Mouse (Mus musculus) neural tube, embryonic 15.5 days (tissue): ENCODE measurements around the gene Nme9. TPM values are rescaled to one million over a fixed set of nuclear protein-coding genes. Genes with fewer than 3 reads are reported as not detected.
A peak's percentile ranks its signal among the peaks of the same experiment; 100 is the strongest.

Experiments
- ATAC-seq: fragments of 200-750 bp; cut with Nextera tagmentation; 2 replicates; pipeline ENCODE4 v1.8.0; 2017; ENCODE audit warnings: mild to moderate bottlenecking, moderate TSS enrichment, moderate library complexity; ENCODE audit not compliant: low FRiP score
- H3K27ac ChIP-seq: fragments of 300-500 bp; sonication (generic); replicated peaks from 2 replicates; pipeline ENCODE4 v1.5.1; 2015; ENCODE audit warnings: mild to moderate bottlenecking, inconsistent platforms
- H3K27me3 ChIP-seq: fragments of 300-500 bp; sonication (generic); replicated peaks from 2 replicates; pipeline ENCODE4 v1.6.1; 2015; ENCODE audit warnings: inconsistent platforms
- H3K36me3 ChIP-seq: fragments of 300-500 bp; sonication (generic); 2 replicates; pipeline ENCODE4 v1.6.1; 2015; ENCODE audit warnings: inconsistent platforms
- H3K4me1 ChIP-seq: fragments of 300-500 bp; sonication (generic); 2 replicates; pipeline ENCODE4 v1.6.1; 2015; ENCODE audit warnings: inconsistent platforms
- H3K4me2 ChIP-seq: fragments of 300-500 bp; sonication (generic); 2 replicates; pipeline ENCODE4 v1.6.1; 2015; ENCODE audit warnings: inconsistent platforms, mild to moderate bottlenecking, moderate library complexity
- H3K4me3 ChIP-seq: fragments of 300-500 bp; sonication (generic); replicated peaks from 2 replicates; pipeline ENCODE4 v1.5.1; 2015; ENCODE audit warnings: mild to moderate bottlenecking, inconsistent platforms
- H3K9ac ChIP-seq: fragments of 300-500 bp; sonication (generic); replicated peaks from 2 replicates; pipeline ENCODE4 v1.6.1; 2015; ENCODE audit warnings: mild to moderate bottlenecking, inconsistent platforms
- H3K9me3 ChIP-seq: fragments of 300-500 bp; sonication (generic); replicated peaks from 2 replicates; pipeline ENCODE4 v1.6.1; 2016; ENCODE audit warnings: inconsistent platforms
- WGBS: fragments of 180-500 bp; shearing (Covaris S2); methylation state at CpG from one replicate; pipeline ENCODE4 v1.1.7; 2015; ENCODE audit warnings: mixed read lengths; 5-methylcytosine and 5-hydroxymethylcytosine counted together
- polyA plus RNA-seq: library from polyadenylated mRNA; unstranded; fragments of >200 nt; fragmentation: Nextera tagmentation; extraction: Ambion mirVana; gene quantifications from 2 replicates; pipeline ENCODE4 v1.2.1, GENCODE M21; 2015

Gene Nme9
- polyA plus RNA-seq = 0.13 and 0.29 TPM in 2 replicates

GRCm38 (mm10) chr9:99451161-99451560, at the start of gene Nme9:
Gene Nme9, plus strand, starts transcription at chr9:99451475.
- H3K9ac ChIP-seq = no peak within 1 kb of the TSS
- H3K27me3 ChIP-seq = peaks cover 5% of the 10 kb centered on the region
- 9% methylated on average over 14 of the region's 14 CpGs for WGBS

DNA sequence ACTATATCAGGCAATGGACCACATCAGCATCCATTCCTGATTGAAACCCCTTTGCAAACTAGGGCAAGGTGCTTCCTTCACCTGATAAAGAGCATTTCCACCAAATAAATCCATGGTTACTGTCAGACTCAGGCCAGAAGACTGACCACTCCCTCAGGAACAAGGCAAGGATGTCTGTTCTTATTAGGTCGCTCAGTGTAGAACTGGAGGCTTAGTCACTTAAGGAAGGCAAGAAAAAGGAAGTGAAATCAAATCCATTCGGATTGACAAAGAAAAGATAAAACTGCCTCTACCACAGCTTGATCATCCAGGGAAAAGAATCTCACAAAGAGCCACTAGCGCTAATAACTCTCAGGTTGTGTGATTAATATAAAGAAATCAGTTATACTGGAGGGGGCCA, 42.0 kb upstream of the Nme9 start:
- Histone ChIP-seq H3K9me3 (no peaks in the 10 kb centered on the region), H3K27me3 (no peaks in the 10 kb centered on the region), H3K4me3 (no peak overlapping the region), H3K36me3 (no peaks in the 10 kb centered on the region), H3K9ac (no peak overlapping the region), H3K4me1 (0 out of 2 replicates have a peak, but pooled peaks cover 4% of the 10 kb centered on the region), H3K27ac (no peak overlapping the region), H3K4me2 (no peak overlapping the region)
- no peak for ATAC-seq
- 78% methylated on average over 3 of the region's 3 CpGs for WGBS

More at GRCm38 (mm10) chr9:99451161-99451560, at the start of gene Nme9:
- no peak within 1 kb of the TSS for H3K27ac ChIP-seq
- no peaks in the 10 kb centered on the region for H3K36me3 ChIP-seq
- peak within 1 kb of the TSS; percentile 37 for H3K4me2 ChIP-seq
- H3K4me3 ChIP-seq = no peak within 1 kb of the TSS
- ATAC-seq = peak; percentile 75; the same call in 1 of the 2 replicates
- H3K9me3 ChIP-seq = no peaks in the 10 kb centered on the region
- H3K4me1 ChIP-seq = no peaks in the 10 kb centered on the region

GRCm38 (mm10) chr9:99411093-99411492, 40.2 kb upstream of the Nme9 start:
- H3K4me1 ChIP-seq = 0 out of 2 replicates have a peak, but pooled peaks cover 13% of the 10 kb centered on the region
- no peak overlapping the region for H3K27ac ChIP-seq
- H3K36me3 ChIP-seq = no peaks in the 10 kb centered on the region
- H3K4me2 ChIP-seq = no peak overlapping the region
- no peaks in the 10 kb centered on the region for H3K27me3 ChIP-seq
- WGBS = 88% methylated on average over 5 of the region's 5 CpGs
- ATAC-seq = no peak
- H3K9me3 ChIP-seq = no peaks in the 10 kb centered on the region
- H3K4me3 ChIP-seq = no peak overlapping the region
- no peak overlapping the region for H3K9ac ChIP-seq

DNA sequence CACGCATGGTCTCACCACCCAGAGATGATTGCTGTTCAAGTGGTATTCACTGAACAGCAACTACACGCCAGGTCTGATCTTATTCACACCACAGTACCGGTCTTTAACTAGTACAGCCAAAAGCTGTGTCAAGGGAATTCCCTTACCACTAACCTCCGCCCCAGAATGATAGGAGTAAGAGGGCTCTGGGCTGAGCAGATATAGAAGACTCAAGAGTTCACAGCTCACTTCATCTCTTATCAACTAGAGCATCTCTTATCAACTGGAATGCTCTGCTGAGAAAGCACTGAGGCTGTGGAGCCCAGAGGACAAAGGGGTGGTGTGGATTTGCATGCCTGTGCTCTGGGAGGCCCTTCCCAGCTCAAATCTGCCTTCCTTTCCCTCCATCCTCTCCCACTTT, 39.5 kb upstream of the Nme9 start:
- Histone ChIP-seq H3K4me2 (no peak overlapping the region), H3K4me1 (peaks cover 19% of the 10 kb centered on the region; the same call in 1 of the 2 replicates), H3K27me3 (no peaks in the 10 kb centered on the region), H3K4me3 (no peak overlapping the region), H3K36me3 (no peaks in the 10 kb centered on the region), H3K9ac (no peak overlapping the region), H3K9me3 (no peaks in the 10 kb centered on the region), H3K27ac (no peak overlapping the region)
- 92% methylated on average over 4 of the region's 4 CpGs for WGBS
- no peak for ATAC-seq

GRCm38 (mm10) chr9:99416809-99417208, 34.5 kb upstream of the Nme9 start:
- Histone ChIP-seq H3K4me1 (peaks cover 53% of the 10 kb centered on the region), H3K27me3 (no peaks in the 10 kb centered on the region), H3K4me3 (no peak overlapping the region), H3K27ac (peak overlapping the region; percentile 76), H3K36me3 (no peaks in the 10 kb centered on the region), H3K9ac (no peak overlapping the region), H3K9me3 (no peaks in the 10 kb centered on the region), H3K4me2 (no peak overlapping the region)
- no peak for ATAC-seq
- 90% methylated on average over 3 of the region's 3 CpGs for WGBS

DNA sequence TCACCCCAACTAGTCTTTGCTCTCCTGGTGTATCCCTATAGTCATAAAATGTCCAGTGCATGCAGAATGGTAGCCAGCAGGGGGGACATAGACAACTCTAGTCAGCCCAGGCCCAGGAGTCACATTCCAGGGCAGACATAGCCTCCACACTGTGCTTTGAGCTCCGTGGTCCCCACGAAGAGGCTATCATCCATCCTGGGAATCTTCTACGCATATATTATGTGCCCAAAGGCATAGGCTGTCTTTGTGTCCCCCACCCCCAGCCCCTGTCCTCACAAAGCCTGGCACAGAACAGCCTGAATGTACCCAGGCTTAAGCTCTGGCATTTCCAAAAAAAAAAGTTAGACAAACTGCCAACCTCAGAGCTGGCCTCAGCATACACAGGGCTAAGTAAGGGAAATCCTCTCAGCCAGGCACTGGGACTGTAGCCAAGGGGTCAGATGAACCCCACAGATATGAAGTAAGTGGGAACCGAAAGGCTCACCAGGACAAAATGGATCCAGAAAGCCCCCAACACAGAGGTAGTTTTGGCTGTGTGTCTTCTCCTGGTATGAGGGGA, 33.9 kb upstream of the Nme9 start:
- Histone ChIP-seq H3K36me3 (no peaks in the 10 kb centered on the region), H3K4me2 (no peak overlapping the region), H3K9me3 (no peaks in the 10 kb centered on the region), H3K4me3 (no peak overlapping the region), H3K9ac (no peak overlapping the region), H3K4me1 (peaks cover 55% of the 10 kb centered on the region), H3K27me3 (no peaks in the 10 kb centered on the region), H3K27ac (peak overlapping the region; percentile 76)
- 54% methylated on average over 4 of the region's 4 CpGs for WGBS
- peak; percentile 66 for ATAC-seq

GRCm38 (mm10) chr9:99418377-99418776, 32.9 kb upstream of the Nme9 start:
- ATAC-seq = peak; percentile 69
- no peak overlapping the region for H3K4me2 ChIP-seq
- H3K27me3 ChIP-seq = no peaks in the 10 kb centered on the region

GRCm38 (mm10) chr9:99419951-99420701, 31.1 kb upstream of the Nme9 start:
- no peaks in the 10 kb centered on the region for H3K36me3 ChIP-seq
- no peak overlapping the region for H3K4me2 ChIP-seq
- no peak for ATAC-seq
- no peak overlapping the region for H3K9ac ChIP-seq
- H3K27ac ChIP-seq = no peak overlapping the region
- H3K27me3 ChIP-seq = no peaks in the 10 kb centered on the region
- H3K4me1 ChIP-seq = peaks cover 65% of the 10 kb centered on the region
- WGBS = 70% methylated on average over 8 of the region's 8 CpGs
- H3K9me3 ChIP-seq = no peaks in the 10 kb centered on the region
- no peak overlapping the region for H3K4me3 ChIP-seq

More at GRCm38 (mm10) chr9:99418377-99418776, 32.9 kb upstream of the Nme9 start:
- peaks cover 58% of the 10 kb centered on the region for H3K4me1 ChIP-seq
- no peak overlapping the region for H3K9ac ChIP-seq
- no peaks in the 10 kb centered on the region for H3K9me3 ChIP-seq
- H3K36me3 ChIP-seq = no peaks in the 10 kb centered on the region
- H3K4me3 ChIP-seq = no peak overlapping the region
- H3K27ac ChIP-seq = peak overlapping the region; percentile 76
- 35% methylated on average over 5 of the region's 5 CpGs for WGBS

DNA sequence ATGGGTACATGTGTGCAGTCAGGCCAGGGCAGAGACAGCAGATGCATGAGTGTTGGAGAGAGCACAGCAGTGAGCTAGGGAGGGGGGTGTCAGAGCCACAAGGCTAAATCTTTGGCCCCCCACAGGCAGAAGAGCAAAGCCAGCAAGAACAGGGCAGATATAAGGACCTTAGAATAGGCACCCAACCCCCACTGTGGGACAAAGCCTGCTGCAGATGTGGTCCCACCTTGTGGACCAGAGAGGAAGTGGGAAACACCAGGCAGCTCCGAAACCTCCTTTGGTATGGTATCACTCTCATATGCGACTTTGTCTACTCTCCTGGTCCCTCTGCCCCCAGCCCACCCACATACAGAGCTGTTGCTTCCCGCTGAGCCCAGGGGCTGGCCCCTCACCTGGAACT, 29.4 kb upstream of the Nme9 start:
- Histone ChIP-seq H3K4me2 (no peak overlapping the region), H3K4me3 (no peak overlapping the region), H3K36me3 (no peaks in the 10 kb centered on the region), H3K9me3 (no peaks in the 10 kb centered on the region), H3K9ac (no peak overlapping the region), H3K27me3 (no peaks in the 10 kb centered on the region), H3K27ac (no peak overlapping the region), H3K4me1 (peaks cover 59% of the 10 kb centered on the region)
- no peak for ATAC-seq
- 82% methylated on average over 3 of the region's 3 CpGs for WGBS

- H3K27me3 ChIP-seq = no peaks in the 10 kb centered on the region
- no peaks in the 10 kb centered on the region for H3K9me3 ChIP-seq
- no peak overlapping the region for H3K27ac ChIP-seq
- 76% methylated on average over 9 of the region's 9 CpGs for WGBS
- H3K4me2 ChIP-seq = no peak overlapping the region
- peaks cover 40% of the 10 kb centered on the region for H3K4me1 ChIP-seq
- no peak overlapping the region for H3K4me3 ChIP-seq
- H3K9ac ChIP-seq = no peak overlapping the region
- no peaks in the 10 kb centered on the region for H3K36me3 ChIP-seq
- no peak for ATAC-seq
Observed at GRCm38 (mm10) chr9:99423692-99424573, 27.3 kb upstream of the Nme9 start.

DNA sequence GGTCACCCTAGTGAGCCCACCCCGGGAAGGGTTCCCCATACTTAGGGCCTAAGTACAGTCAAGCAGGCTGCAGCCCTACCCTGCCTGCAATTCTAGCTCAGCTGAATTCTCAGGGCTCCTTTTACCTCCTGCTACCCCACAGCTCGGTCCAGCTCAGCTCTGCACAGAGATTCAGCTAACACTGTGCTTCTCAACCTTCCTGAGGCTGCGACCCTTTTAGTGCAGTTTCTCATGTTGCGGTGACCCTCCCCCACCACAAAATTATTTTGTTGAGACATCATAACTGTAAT, 26.8 kb upstream of the Nme9 start:
- ATAC-seq = no peak

More for the DNA sequence above, 26.8 kb upstream of the Nme9 start:
- Histone ChIP-seq H3K27me3 (no peaks in the 10 kb centered on the region), H3K4me3 (no peak overlapping the region), H3K4me2 (no peak overlapping the region), H3K9ac (no peak overlapping the region), H3K36me3 (no peaks in the 10 kb centered on the region), H3K27ac (no peak overlapping the region), H3K9me3 (no peaks in the 10 kb centered on the region), H3K4me1 (peaks cover 37% of the 10 kb centered on the region)
- 68% methylated on average over 4 of the region's 4 CpGs for WGBS
